Mouse (Mus musculus) gastrocnemius, postnatal 14 days (tissue): ENCODE results near the gene Sugp1. TPM values are rescaled to one million over a fixed set of nuclear protein-coding genes. Genes with fewer than 3 reads are reported as not detected.
A peak's percentile ranks its signal among the peaks of the same experiment; 100 is the strongest.
"Not testable (repeated sequence)": the region's sequence is repeated elsewhere in the genome, so short reads cannot be mapped to it uniquely, and the experiment has no call there.

ENCODE experiments used
- DNase-seq: peaks from one replicate; pipeline ENCODE4 v3.0.0; 2021; ENCODE audit warnings: mixed read lengths
- intact Hi-C: fragments of 180-260 bp; cut with DNase I; formaldehyde crosslinking; loops from one replicate; pipeline ENCODE4 v1.15.1; 2025; ENCODE audit warnings: low total_unique reads
- long read RNA-seq, 2 experiments: library from polyadenylated mRNA; stranded (forward); transcript quantifications; one replicate each; pipeline ENCODE4 v2.0.0; 2021
- total RNA-seq, 2 experiments: library from RNA; stranded (reverse); gene quantifications; 2 replicates each; pipeline ENCODE4 v1.2.3; 2021

Gene Sugp1
- total RNA-seq, result 10 to 100 TPM; 17.7 to 17.9 TPM
- long read RNA-seq, experiment 1, transcript Sugp1-201 (14 exons, 2,681 nt), result major isoform, 16 of 18 reads
- long read RNA-seq, experiment 1, partial matches to known transcripts, result 0 of 18 reads
- long read RNA-seq, experiment 1, other reads (novel, unspliced or antisense), result 2 of 18 reads
- long read RNA-seq, experiment 2, transcript Sugp1-201 (14 exons, 2,681 nt), result major isoform, 15 of 21 reads
- long read RNA-seq, experiment 2, partial matches to known transcripts, result 4 of 21 reads
- long read RNA-seq, experiment 2, other reads (novel, unspliced or antisense), result 2 of 21 reads

GRCm38 (mm10) chr8:70042583-70043455, at the start of gene Sugp1, which contains the start of gene Mau2:
TSS of gene Sugp1 (plus strand) at chr8:70042813.
TSS of gene Mau2 (minus strand) at chr8:70042734.
- intact Hi-C loops, result no loop called here
- DNase-seq, result peak; percentile 96

- intact Hi-C loops, result no loop called here
- DNase-seq, result no peak
These were observed 47.2 kb upstream of the Sugp1 start for GRCm38 (mm10) chr8:69995422-69995775.

- intact Hi-C loops, result no loop called here
- peak; percentile 100 for DNase-seq
These were observed 46.6 kb upstream of the Sugp1 start, which contains the start of gene Gatad2a for GRCm38 (mm10) chr8:69995776-69996588. TSS of gene Gatad2a (minus strand) at chr8:69996384.

- DNase-seq, result no peak
- intact Hi-C loops, result no loop called here
These were observed 45.9 kb upstream of the Sugp1 start for GRCm38 (mm10) chr8:69996589-69997285.

- intact Hi-C loops, result no loop called here
- no peak for DNase-seq
These were observed 43.9 kb upstream of the Sugp1 start for GRCm38 (mm10) chr8:69998706-69999105.

- no peak for DNase-seq
- intact Hi-C loops, result no loop called here
These were observed 43.4 kb upstream of the Sugp1 start for GRCm38 (mm10) chr8:69999236-69999635.

GRCm38 (mm10) chr8:70000226-70000625, 42.4 kb upstream of the Sugp1 start:
- intact Hi-C loops, result no loop called here
- no peak for DNase-seq

GRCm38 (mm10) chr8:70001176-70001891, 41.3 kb upstream of the Sugp1 start:
- intact Hi-C loops, result loop anchor here (1.0 kb wide), 1 partner anchor 82 kb away; no protein-coding TSS in a partner anchor
- peak; percentile 61 for DNase-seq

GRCm38 (mm10) chr8:70001892-70002191, 40.8 kb upstream of the Sugp1 start:
- not testable (repeated sequence) for DNase-seq
- intact Hi-C loops, result loop anchor here (1.0 kb wide), 1 partner anchor 83 kb away; no protein-coding TSS in a partner anchor

GRCm38 (mm10) chr8:70003204-70003657, 39.4 kb upstream of the Sugp1 start:
- DNase-seq, result no peak
- intact Hi-C loops, result no loop called here

- DNase-seq, result no peak
- intact Hi-C loops, result no loop called here
These were observed 38.3 kb upstream of the Sugp1 start for GRCm38 (mm10) chr8:70004345-70004744.

GRCm38 (mm10) chr8:70005178-70005577, 37.4 kb upstream of the Sugp1 start:
- intact Hi-C loops, result no loop called here

GRCm38 (mm10) chr8:70010796-70011195, 31.8 kb upstream of the Sugp1 start:
- DNase-seq, intact Hi-C loops: not testable (repeated sequence)

More at GRCm38 (mm10) chr8:70005178-70005577, 37.4 kb upstream of the Sugp1 start:
- no peak for DNase-seq

GRCm38 (mm10) chr8:70012350-70012749, 30.3 kb upstream of the Sugp1 start:
- DNase-seq, result no peak
- intact Hi-C loops, result no loop called here

GRCm38 (mm10) chr8:70012763-70013162, 29.9 kb upstream of the Sugp1 start:
- intact Hi-C loops, result no loop called here
- no peak for DNase-seq

GRCm38 (mm10) chr8:70015017-70015416, 27.6 kb upstream of the Sugp1 start:
- intact Hi-C loops, result no loop called here
- no peak for DNase-seq

GRCm38 (mm10) chr8:70023596-70023995, 19.0 kb upstream of the Sugp1 start:
- intact Hi-C loops, result no loop called here
- no peak for DNase-seq

- no peak for DNase-seq
- intact Hi-C loops, result no loop called here
These were observed 16.5 kb upstream of the Sugp1 start for GRCm38 (mm10) chr8:70026151-70026550.

GRCm38 (mm10) chr8:70030255-70030654, 12.4 kb upstream of the Sugp1 start:
- intact Hi-C loops, result no loop called here
- DNase-seq, result no peak
